Mouse (Mus musculus): ENCODE data around the gene Gm49384.

The Gm49384 gene

GRCm38 (mm10) chr12:69207396-69207795 is 3.3 kb upstream of the Gm49384 start:
- DNase-seq (ENCODE audit: low spot score) = no peak

- DNase-seq (ENCODE audit: low spot score) = no peak
Measured at GRCm38 (mm10) chr12:69198985-69199384, 5.1 kb downstream of the Gm49384 start.

GRCm38 (mm10) chr12:69198164-69198535 is 5.9 kb downstream of the Gm49384 start, which contains the start of gene Dnaaf2:
TSS of gene Dnaaf2 (minus strand) at chr12:69198429.
- peak; percentile 72 for DNase-seq (ENCODE audit: low spot score)

GRCm38 (mm10) chr12:69197378-69198163 is 6.5 kb downstream of the Gm49384 start:
- DNase-seq (ENCODE audit: low spot score) = peak; percentile 63

GRCm38 (mm10) chr12:69196444-69197377 is 7.4 kb downstream of the Gm49384 start, which contains the start of gene Gm49383:
TSS of gene Gm49383 (minus strand) at chr12:69197104.
- DNase-seq (ENCODE audit: low spot score) = peak; percentile 67

- no peak for DNase-seq (ENCODE audit: low spot score)
Measured at GRCm38 (mm10) chr12:69192637-69193036, 11.4 kb downstream of the Gm49384 start.

GRCm38 (mm10) chr12:69191396-69191795 is 12.7 kb downstream of the Gm49384 start:
- DNase-seq (ENCODE audit: low spot score) = no peak

GRCm38 (mm10) chr12:69190522-69190921 is 13.5 kb downstream of the Gm49384 start:
- no peak for DNase-seq (ENCODE audit: low spot score)

GRCm38 (mm10) chr12:69190074-69190473 is 14.0 kb downstream of the Gm49384 start:
- DNase-seq (ENCODE audit: low spot score) = no peak

- no peak for DNase-seq (ENCODE audit: low spot score)
Measured at GRCm38 (mm10) chr12:69186811-69187471, 17.1 kb downstream of the Gm49384 start.

GRCm38 (mm10) chr12:69185371-69185770 is 18.7 kb downstream of the Gm49384 start:
- no peak for DNase-seq (ENCODE audit: low spot score)

- peak; percentile 56 for DNase-seq (ENCODE audit: low spot score)
Measured at GRCm38 (mm10) chr12:69184342-69185295, 19.4 kb downstream of the Gm49384 start.

GRCm38 (mm10) chr12:69183583-69184308 is 20.3 kb downstream of the Gm49384 start, which contains the start of the genes Rpl36al and Mgat2:
TSS of gene Rpl36al (minus strand) at chr12:69184083.
TSS of gene Mgat2 (plus strand) at chr12:69184157.
- peak; percentile 100 for DNase-seq (ENCODE audit: low spot score)

GRCm38 (mm10) chr12:69181800-69182199 is 22.3 kb downstream of the Gm49384 start:
- DNase-seq (ENCODE audit: low spot score) = no peak

GRCm38 (mm10) chr12:69179371-69179770 is 24.7 kb downstream of the Gm49384 start:
- DNase-seq (ENCODE audit: low spot score) = no peak

GRCm38 (mm10) chr12:69177526-69177925 is 26.5 kb downstream of the Gm49384 start:
- no peak for DNase-seq (ENCODE audit: low spot score)

- DNase-seq (ENCODE audit: low spot score) = no peak
Measured at GRCm38 (mm10) chr12:69175975-69176374, 28.1 kb downstream of the Gm49384 start.

GRCm38 (mm10) chr12:69171307-69171706 is 32.8 kb downstream of the Gm49384 start:
- no peak for DNase-seq (ENCODE audit: low spot score)

- DNase-seq (ENCODE audit: low spot score) = peak; percentile 84
Measured at GRCm38 (mm10) chr12:69168461-69169106, 35.5 kb downstream of the Gm49384 start, which contains the start of gene Lrr1. TSS of gene Lrr1 (plus strand) at chr12:69168814.
